Mouse (Mus musculus) kidney, adult 11 months (tissue): ENCODE measurements at regions not wholly inside any gene's neighbourhood (a gene's known extent, or its start where the extent isn't known, plus 50 kb on each side); places are given as distances from the start of the nearest gene placed in this dataset.
A peak's percentile ranks its signal among the peaks of the same experiment; 100 is the strongest.

ENCODE experiments used
- DNase-seq: peaks from one replicate; pipeline ENCODE4 v3.0.0; 2022

- no peak for DNase-seq
Observed at GRCm38 (mm10) chr9:31578506-31579173, 114.4 kb upstream of the Tmem45b start.

GRCm38 (mm10) chr9:31577066-31577465 is 112.8 kb upstream of the Tmem45b start:
- DNase-seq: no peak

GRCm38 (mm10) chr9:31567029-31567428 is 102.8 kb upstream of the Tmem45b start:
- no peak for DNase-seq

- no peak for DNase-seq
Observed at GRCm38 (mm10) chr9:31566257-31567007, 102.2 kb upstream of the Tmem45b start.

GRCm38 (mm10) chr9:31564996-31565773 is 100.9 kb upstream of the Tmem45b start:
- DNase-seq: no peak

GRCm38 (mm10) chr9:31563541-31563940 is 99.3 kb upstream of the Tmem45b start:
- no peak for DNase-seq

GRCm38 (mm10) chr9:31560226-31560556 is 95.9 kb upstream of the Tmem45b start:
- no peak for DNase-seq

- DNase-seq: peak; percentile 73
Observed at GRCm38 (mm10) chr9:31559506-31560225, 95.4 kb upstream of the Tmem45b start.

- DNase-seq: no peak
Observed at GRCm38 (mm10) chr9:31543691-31544052, 79.4 kb upstream of the Tmem45b start.

GRCm38 (mm10) chr9:31542909-31543690 is 78.8 kb upstream of the Tmem45b start:
- DNase-seq: peak; percentile 68

- DNase-seq: peak; percentile 53
Observed at GRCm38 (mm10) chr9:31541615-31542191, 77.4 kb upstream of the Tmem45b start.

GRCm38 (mm10) chr9:31538458-31539210 is 74.4 kb upstream of the Tmem45b start:
- peak; percentile 73 for DNase-seq

- no peak for DNase-seq
Observed at GRCm38 (mm10) chr9:31529021-31529420, 64.8 kb upstream of the Tmem45b start.

- no peak for DNase-seq
Observed at GRCm38 (mm10) chr9:31527216-31527615, 63.0 kb upstream of the Tmem45b start.
